ENCODE assay signal across 19 mouse cellular contexts in the genomic region with DNA sequence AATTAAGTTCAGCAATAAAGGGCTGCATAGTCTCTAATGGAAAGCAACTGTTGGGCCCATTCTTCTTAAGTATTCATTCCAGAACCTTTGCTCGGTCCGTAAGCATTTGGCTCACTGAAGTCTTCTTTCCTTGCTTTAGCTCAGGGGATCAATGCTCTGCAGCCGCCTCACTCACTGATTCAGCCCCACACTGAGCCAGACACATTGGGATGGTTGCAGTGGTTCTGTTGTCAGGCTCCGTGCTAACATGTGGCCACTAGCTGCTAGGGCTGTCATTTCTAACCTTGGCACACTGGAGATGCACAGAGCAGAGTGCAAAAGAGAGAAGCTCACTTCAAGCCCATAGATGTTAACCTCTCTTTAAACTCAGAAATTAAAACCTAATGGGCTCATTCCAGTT.
DNase-seq lines count a peak whose midpoint lies in the region; ATAC-seq lines count a peak whose summit lies in the region.
"Had no signal": no experiment of that assay in that cellular context is flagged by ENCODE, and none has a peak within 500 bp of the region (broad histone marks: within the 10 kb centered on the region; RNA-seq: fewer than 3 reads in every experiment).

No protein-coding gene starts in this region.

- 56% methylated on average over 4 of the region's 4 CpGs for WGBS in heart, embryonic 10.5 days
- WGBS in embryonic facial prominence, embryonic 12.5 days = 37% methylated on average over 4 of the region's 4 CpGs
- WGBS in embryonic facial prominence, embryonic 15.5 days = 26% methylated on average over 4 of the region's 4 CpGs

- H3K36me3 ChIP-seq in heart, embryonic 10.5 days = no peaks in the 10 kb centered on the region
- H3K36me3 ChIP-seq in embryonic facial prominence, embryonic 12.5 days = no peaks in the 10 kb centered on the region
- no peaks in the 10 kb centered on the region for H3K36me3 ChIP-seq in embryonic facial prominence, embryonic 15.5 days
- H3K36me3 ChIP-seq: forebrain, embryonic 15.5 days; hindbrain, embryonic 10.5 days; intestine, embryonic 15.5 days had no signal

- no peak overlapping the region for H3K4me2 ChIP-seq in embryonic facial prominence, embryonic 12.5 days (replicated peaks)
- no peak overlapping the region for H3K4me2 ChIP-seq in embryonic facial prominence, embryonic 15.5 days (replicated peaks)
- H3K4me2 ChIP-seq: forebrain, embryonic 15.5 days; hindbrain, embryonic 14.5 days; intestine, embryonic 15.5 days had no signal

- intact Hi-C loops in heart, postnatal 36 days (cut with DNase I) = no loop called here
- intact Hi-C loops in left cerebral cortex, postnatal 14 days (cut with DNase I) = no loop called here

- no peak for ATAC-seq in embryonic facial prominence, embryonic 12.5 days (ENCODE audit: insufficient number of reproducible peaks, insufficient read depth, low FRiP score, low TSS enrichment)
- no peak for ATAC-seq in embryonic facial prominence, embryonic 15.5 days (ENCODE audit: insufficient number of reproducible peaks, low FRiP score, low TSS enrichment, low read depth)
- ATAC-seq: forebrain, embryonic 15.5 days; intestine, embryonic 15.5 days had no signal

- no peak overlapping the region for H3K9ac ChIP-seq in embryonic facial prominence, embryonic 12.5 days
- H3K9ac ChIP-seq in embryonic facial prominence, embryonic 15.5 days = no peak overlapping the region
- H3K9ac ChIP-seq: forebrain, embryonic 15.5 days; hindbrain, embryonic 14.5 days; intestine, embryonic 15.5 days had no signal

- no peak for DNase-seq in heart, embryonic 10.5 days (ENCODE audit: low spot score)
- no peak for DNase-seq in heart, postnatal 36 days
- DNase-seq in adrenal gland, adult 8-10 months = no peak
- no peak for DNase-seq in left cerebral cortex, postnatal 14 days (ENCODE audit: low spot score in 2 of 2)
- DNase-seq in kidney, adult 18-20 months = no peak
- DNase-seq: adrenal gland, adult 2 months; adrenal gland, postnatal 36 days; cerebellum, adult 11 months; cerebellum, adult 8-10 months; cerebellum, postnatal 14 days; gastrocnemius, postnatal 10 days; heart, postnatal 14 days; kidney, adult 2 months had no signal

- peaks cover 38% of the 10 kb centered on the region for H3K4me1 ChIP-seq in heart, embryonic 10.5 days
- H3K4me1 ChIP-seq in embryonic facial prominence, embryonic 12.5 days = peaks cover 22% of the 10 kb centered on the region; the same call in 1 of the 2 replicates
- H3K4me1 ChIP-seq in embryonic facial prominence, embryonic 15.5 days = peaks cover 15% of the 10 kb centered on the region
- H3K4me1 ChIP-seq: intestine, embryonic 15.5 days had no signal

- H3K4me3 ChIP-seq in heart, embryonic 10.5 days = no peak overlapping the region
- H3K4me3 ChIP-seq in embryonic facial prominence, embryonic 12.5 days = no peak overlapping the region
- no peak overlapping the region for H3K4me3 ChIP-seq in embryonic facial prominence, embryonic 15.5 days (replicated peaks)
- H3K4me3 ChIP-seq: forebrain, embryonic 15.5 days; hindbrain, embryonic 10.5 days; intestine, embryonic 15.5 days had no signal

- H3K27me3 ChIP-seq in heart, embryonic 10.5 days (ENCODE audit: insufficient read depth, poor library complexity, severe bottlenecking) = no peaks in the 10 kb centered on the region
- no peaks in the 10 kb centered on the region for H3K27me3 ChIP-seq in embryonic facial prominence, embryonic 12.5 days
- no peaks in the 10 kb centered on the region for H3K27me3 ChIP-seq in embryonic facial prominence, embryonic 15.5 days
- H3K27me3 ChIP-seq: forebrain, embryonic 15.5 days; intestine, embryonic 15.5 days had no signal

- no peaks in the 10 kb centered on the region for H3K9me3 ChIP-seq in heart, embryonic 10.5 days
- no peaks in the 10 kb centered on the region for H3K9me3 ChIP-seq in embryonic facial prominence, embryonic 12.5 days
- no peaks in the 10 kb centered on the region for H3K9me3 ChIP-seq in embryonic facial prominence, embryonic 15.5 days (replicated peaks)
- H3K9me3 ChIP-seq: forebrain, embryonic 15.5 days; hindbrain, embryonic 10.5 days; intestine, embryonic 15.5 days had no signal

- peak overlapping the region; percentile 62 for H3K27ac ChIP-seq in heart, embryonic 10.5 days
- peak overlapping the region; percentile 67 for H3K27ac ChIP-seq in embryonic facial prominence, embryonic 12.5 days
- H3K27ac ChIP-seq in embryonic facial prominence, embryonic 15.5 days (replicated peaks) = peak overlapping the region; percentile 52; the same call in 1 of the 2 replicates
- H3K27ac ChIP-seq: forebrain, embryonic 15.5 days; hindbrain, embryonic 10.5 days; hindbrain, embryonic 14.5 days; intestine, embryonic 15.5 days had no signal
